Mouse (Mus musculus): Measurements from ENCODE around the gene Irs2. TPM values are rescaled to one million over a fixed set of nuclear protein-coding genes. Genes with fewer than 3 reads are reported as not detected.

The Irs2 gene
- polyA plus RNA-seq, 1 experiment: 5.2 TPM

- H3K4me1 ChIP-seq (ENCODE audit: control insufficient read depth, insufficient read depth, low read length): no peaks in the 10 kb centered on the region
- no peak overlapping the region for H3K4me3 ChIP-seq (ENCODE audit: insufficient read depth, low read length)
- H3K27ac ChIP-seq (ENCODE audit: insufficient read depth, low read depth, low read length): no peak overlapping the region
- no peak for TF ChIP-seq CTCF (IDR thresholded peaks at IDR 0.05; ENCODE audit: low read depth, low read length)
- TF ChIP-seq POLR2A (IDR thresholded peaks at IDR 0.05; ENCODE audit: borderline replicate concordance, low read depth, low read length): no peak
Observed at GRCm38 (mm10) chr8:10977742-10978376, 30.4 kb downstream of the Irs2 start.

GRCm38 (mm10) chr8:10974659-10975058 lies 33.6 kb downstream of the Irs2 start:
- TF ChIP-seq POLR2A (IDR thresholded peaks at IDR 0.05; ENCODE audit: borderline replicate concordance, low read depth, low read length) (no peak), CTCF (IDR thresholded peaks at IDR 0.05; ENCODE audit: low read depth, low read length) (no peak)
- no peak overlapping the region for H3K27ac ChIP-seq (ENCODE audit: insufficient read depth, low read depth, low read length)
- no peaks in the 10 kb centered on the region for H3K4me1 ChIP-seq (ENCODE audit: control insufficient read depth, insufficient read depth, low read length)
- H3K4me3 ChIP-seq (ENCODE audit: insufficient read depth, low read length): no peak overlapping the region

GRCm38 (mm10) chr8:10974126-10974525 lies 34.1 kb downstream of the Irs2 start:
- Histone ChIP-seq H3K27ac (ENCODE audit: insufficient read depth, low read depth, low read length) (no peak overlapping the region), H3K4me1 (ENCODE audit: control insufficient read depth, insufficient read depth, low read length) (no peaks in the 10 kb centered on the region), H3K4me3 (ENCODE audit: insufficient read depth, low read length) (no peak overlapping the region)
- TF ChIP-seq CTCF (IDR thresholded peaks at IDR 0.05; ENCODE audit: low read depth, low read length) (no peak), POLR2A (IDR thresholded peaks at IDR 0.05; ENCODE audit: borderline replicate concordance, low read depth, low read length) (no peak)

GRCm38 (mm10) chr8:10972851-10973452 lies 35.3 kb downstream of the Irs2 start:
- TF ChIP-seq POLR2A (IDR thresholded peaks at IDR 0.05; ENCODE audit: borderline replicate concordance, low read depth, low read length) (no peak), CTCF (IDR thresholded peaks at IDR 0.05; ENCODE audit: low read depth, low read length) (no peak)
- Histone ChIP-seq H3K4me1 (ENCODE audit: control insufficient read depth, insufficient read depth, low read length) (no peaks in the 10 kb centered on the region), H3K27ac (ENCODE audit: insufficient read depth, low read depth, low read length) (no peak overlapping the region), H3K4me3 (ENCODE audit: insufficient read depth, low read length) (no peak overlapping the region)

GRCm38 (mm10) chr8:10971984-10972383 lies 36.3 kb downstream of the Irs2 start:
- TF ChIP-seq POLR2A (IDR thresholded peaks at IDR 0.05; ENCODE audit: borderline replicate concordance, low read depth, low read length): no peak
- no peak for TF ChIP-seq CTCF (IDR thresholded peaks at IDR 0.05; ENCODE audit: low read depth, low read length)
- Histone ChIP-seq H3K27ac (ENCODE audit: insufficient read depth, low read depth, low read length) (no peak overlapping the region), H3K4me3 (ENCODE audit: insufficient read depth, low read length) (no peak overlapping the region), H3K4me1 (ENCODE audit: control insufficient read depth, insufficient read depth, low read length) (no peaks in the 10 kb centered on the region)

GRCm38 (mm10) chr8:10971509-10971908 lies 36.7 kb downstream of the Irs2 start:
- Histone ChIP-seq H3K4me1 (ENCODE audit: control insufficient read depth, insufficient read depth, low read length) (no peaks in the 10 kb centered on the region), H3K4me3 (ENCODE audit: insufficient read depth, low read length) (no peak overlapping the region), H3K27ac (ENCODE audit: insufficient read depth, low read depth, low read length) (no peak overlapping the region)
- TF ChIP-seq CTCF (IDR thresholded peaks at IDR 0.05; ENCODE audit: low read depth, low read length) (no peak), POLR2A (IDR thresholded peaks at IDR 0.05; ENCODE audit: borderline replicate concordance, low read depth, low read length) (no peak)

- Histone ChIP-seq H3K4me1 (ENCODE audit: control insufficient read depth, insufficient read depth, low read length) (no peaks in the 10 kb centered on the region), H3K4me3 (ENCODE audit: insufficient read depth, low read length) (no peak overlapping the region), H3K27ac (ENCODE audit: insufficient read depth, low read depth, low read length) (no peak overlapping the region)
- TF ChIP-seq CTCF (IDR thresholded peaks at IDR 0.05; ENCODE audit: low read depth, low read length): no peak
- TF ChIP-seq POLR2A (IDR thresholded peaks at IDR 0.05; ENCODE audit: borderline replicate concordance, low read depth, low read length): no peak
Observed at GRCm38 (mm10) chr8:10970496-10971456, 37.5 kb downstream of the Irs2 start.

GRCm38 (mm10) chr8:10968687-10969086 lies 39.6 kb downstream of the Irs2 start:
- 0 out of 2 replicates have a peak, but pooled peaks cover 2% of the 10 kb centered on the region for H3K4me1 ChIP-seq (ENCODE audit: control insufficient read depth, insufficient read depth, low read length)
- H3K4me3 ChIP-seq (ENCODE audit: insufficient read depth, low read length): no peak overlapping the region
- H3K27ac ChIP-seq (ENCODE audit: insufficient read depth, low read depth, low read length): no peak overlapping the region
- TF ChIP-seq POLR2A (IDR thresholded peaks at IDR 0.05; ENCODE audit: borderline replicate concordance, low read depth, low read length) (no peak), CTCF (IDR thresholded peaks at IDR 0.05; ENCODE audit: low read depth, low read length) (no peak)

- 0 out of 2 replicates have a peak, but pooled peaks cover 2% of the 10 kb centered on the region for H3K4me1 ChIP-seq (ENCODE audit: control insufficient read depth, insufficient read depth, low read length)
- H3K27ac ChIP-seq (ENCODE audit: insufficient read depth, low read depth, low read length): no peak overlapping the region
Observed at GRCm38 (mm10) chr8:10965401-10966117, 42.7 kb downstream of the Irs2 start.

More at GRCm38 (mm10) chr8:10965401-10966117, 42.7 kb downstream of the Irs2 start:
- no peak overlapping the region for H3K4me3 ChIP-seq (ENCODE audit: insufficient read depth, low read length)
- TF ChIP-seq POLR2A (IDR thresholded peaks at IDR 0.05; ENCODE audit: borderline replicate concordance, low read depth, low read length) (no peak), CTCF (IDR thresholded peaks at IDR 0.05; ENCODE audit: low read depth, low read length) (no peak)

Data from bone marrow macrophage, adult 2 months (primary cell).